In genomic region chr7:5052931-5053343, GRCm38 (mm10) we compare ENCODE assay signal across 8 mouse cellular contexts. TPM values are rescaled to one million over a fixed set of nuclear protein-coding genes. Genes with fewer than 3 reads are reported as not detected.
DNase-seq lines count a peak whose midpoint lies in the region; ATAC-seq and TF ChIP-seq lines count a peak whose summit lies in the region.

No protein-coding gene starts in this region.

- peak; percentile 17 for DNase-seq in gastrocnemius, adult 2 months
- no peak for DNase-seq in gastrocnemius, postnatal 4 days (ENCODE audit: low spot score in 2 of 2)
- DNase-seq in CD4-positive helper T cell, adult 2 months (ENCODE audit: low read depth, low spot score) = peak; percentile 35
- DNase-seq in liver, embryonic 14.5 days (ENCODE audit: low read depth in 3 of 3, low spot score in 3 of 3) = no peak
- DNase-seq in urinary bladder, postnatal 10 days (ENCODE audit: low spot score) = no peak
- DNase-seq in right cerebral cortex, adult 2 months (ENCODE audit: low spot score in 2 of 2) = no peak

- H3K27me3 ChIP-seq in forebrain, embryonic 12.5 days = peaks cover 65% of the 10 kb centered on the region
- H3K27me3 ChIP-seq in liver, embryonic 14.5 days (ENCODE audit: control insufficient read depth, insufficient read depth, low read length) = peaks cover 86% of the 10 kb centered on the region

- intact Hi-C loops in gastrocnemius, adult 2 months (cut with DNase I) = no loop called here

- H3K36me3 ChIP-seq in forebrain, embryonic 12.5 days (replicated peaks) = no peaks in the 10 kb centered on the region
- H3K36me3 ChIP-seq in liver, embryonic 14.5 days (replicated peaks; ENCODE audit: control insufficient read depth, insufficient read depth, low read depth) = no peaks in the 10 kb centered on the region

- H3K4me3 ChIP-seq in gastrocnemius, adult 2 months = peak overlapping the region; percentile 95
- peak overlapping the region; percentile 79 for H3K4me3 ChIP-seq in forebrain, embryonic 12.5 days (replicated peaks)
- H3K4me3 ChIP-seq in liver, embryonic 14.5 days (ENCODE audit: insufficient read depth in 1 of 2, low read depth in 2 of 2, low read length in 2 of 2) = peak overlapping the region in 1 of 2 experiments; percentile 31; a peak in 2 of 4 replicates

- H3K27ac ChIP-seq in gastrocnemius, adult 2 months = no peak overlapping the region
- H3K27ac ChIP-seq in forebrain, embryonic 12.5 days = no peak overlapping the region
- no peak overlapping the region for H3K27ac ChIP-seq in liver, embryonic 14.5 days

- H3K4me1 ChIP-seq in forebrain, embryonic 12.5 days = peaks cover 44% of the 10 kb centered on the region
- peaks cover 0 to 7% of the 10 kb centered on the region in 2 experiments; a peak in 2 of 4 replicates for H3K4me1 ChIP-seq in liver, embryonic 14.5 days (replicated peaks; ENCODE audit: control insufficient read depth in 2 of 2, insufficient read depth in 2 of 2, low read length in 1 of 2)

- peak overlapping the region; percentile 56 for H3K9ac ChIP-seq in forebrain, embryonic 12.5 days
- no peak overlapping the region for H3K9ac ChIP-seq in liver, embryonic 14.5 days (replicated peaks)

- H3K9me3 ChIP-seq in forebrain, embryonic 12.5 days = no peaks in the 10 kb centered on the region
- H3K9me3 ChIP-seq in liver, embryonic 14.5 days (ENCODE audit: control insufficient read depth, low read length) = no peaks in the 10 kb centered on the region

- peak overlapping the region; percentile 82 for H3K4me2 ChIP-seq in forebrain, embryonic 12.5 days
- H3K4me2 ChIP-seq in liver, embryonic 14.5 days (ENCODE audit: low read depth) = peak overlapping the region; percentile 38

- TF ChIP-seq EP300 in liver, embryonic 14.5 days (IDR thresholded peaks at IDR 0.05; ENCODE audit: low read depth) = no peak

- no peak for TF ChIP-seq CTCF in gastrocnemius, adult 2 months (IDR thresholded peaks at IDR 0.05)
- no peak for TF ChIP-seq CTCF in liver, embryonic 14.5 days (IDR thresholded peaks at IDR 0.05; ENCODE audit: low read depth)

- ATAC-seq in forebrain, embryonic 12.5 days (ENCODE audit: low FRiP score) = no peak
- ATAC-seq in liver, embryonic 14.5 days (ENCODE audit: insufficient read depth) = no peak
- ATAC-seq in granulocyte monocyte progenitor cell, adult 5-6 weeks (replicated peaks; ENCODE audit: poor library complexity, severe bottlenecking) = no peak; the same call in 1 of the 2 replicates

- 2% methylated on average over 45 of the region's 45 CpGs for WGBS in forebrain, embryonic 12.5 days
- WGBS in liver, embryonic 14.5 days (ENCODE audit: insufficient replicate concordance) = 7% methylated on average over 45 of the region's 45 CpGs

RNA-seq across cellular contexts. Expression of gene Zfp580, which starts 1.6 kb away (rescaled TPM):
- 1 to 10 TPM; 3.0 to 4.1 TPM for total RNA-seq in gastrocnemius, adult 2 months (2021)
- 10 to 100 TPM; 10.1 to 11.6 TPM for total RNA-seq in gastrocnemius, postnatal 4 days (2021)
- polyA plus RNA-seq in forebrain, embryonic 12.5 days (2016; fragmentation: Nextera tagmentation; extraction: Ambion mirVana) = 44.9 and 46.3 TPM in 2 replicates
- polyA plus RNA-seq in liver, embryonic 14.5 days (2012; rRNA removed) = 1.4 and 1.7 TPM in 2 replicates
- 1.6 and 1.8 TPM in 2 replicates for polyA plus RNA-seq in liver, embryonic 14.5 days (2014; fragmentation: Nextera tagmentation; extraction: Ambion mirVana)
- total RNA-seq in granulocyte monocyte progenitor cell, adult 5-6 weeks (2014; fragmentation: Nextera tagmentation) = 1.3 and 7.3 TPM in 2 replicates
- total RNA-seq in granulocyte monocyte progenitor cell, adult 5-6 weeks (2017) = 1.2 and 1.3 TPM in 2 replicates

RNA-seq across cellular contexts. Expression of gene U2af2, which starts 9.0 kb away (rescaled TPM):
- total RNA-seq in gastrocnemius, adult 2 months (2021) = 10 to 100 TPM; 50.0 to 51.0 TPM
- total RNA-seq in gastrocnemius, postnatal 4 days (2021) = 100 to 1,000 TPM; 117 to 127 TPM
- polyA plus RNA-seq in forebrain, embryonic 12.5 days (2016; fragmentation: Nextera tagmentation; extraction: Ambion mirVana) = 165 and 166 TPM in 2 replicates
- polyA plus RNA-seq in liver, embryonic 14.5 days (2012; rRNA removed) = 110 and 132 TPM in 2 replicates
- 52.2 and 60.2 TPM in 2 replicates for polyA plus RNA-seq in liver, embryonic 14.5 days (2014; fragmentation: Nextera tagmentation; extraction: Ambion mirVana)
- 204 and 227 TPM in 2 replicates for total RNA-seq in granulocyte monocyte progenitor cell, adult 5-6 weeks (2014; fragmentation: Nextera tagmentation)
- 253 and 265 TPM in 2 replicates for total RNA-seq in granulocyte monocyte progenitor cell, adult 5-6 weeks (2017)

RNA-seq across cellular contexts. Expression of gene Zfp784, which starts 14.7 kb away (rescaled TPM):
- total RNA-seq in gastrocnemius, adult 2 months (2021) = 1 to 10 TPM; 2.8 to 3.9 TPM
- total RNA-seq in gastrocnemius, postnatal 4 days (2021) = 1 to 10 TPM; 5.8 to 6.6 TPM
- polyA plus RNA-seq in forebrain, embryonic 12.5 days (2016; fragmentation: Nextera tagmentation; extraction: Ambion mirVana) = 4.0 and 4.5 TPM in 2 replicates
- 0.90 and 0.96 TPM in 2 replicates for polyA plus RNA-seq in liver, embryonic 14.5 days (2012; rRNA removed)
- 0.86 and 1.0 TPM in 2 replicates for polyA plus RNA-seq in liver, embryonic 14.5 days (2014; fragmentation: Nextera tagmentation; extraction: Ambion mirVana)
- total RNA-seq in granulocyte monocyte progenitor cell, adult 5-6 weeks (2014; fragmentation: Nextera tagmentation) = 0.28 and 0.54 TPM in 2 replicates
- 0.98 and 1.1 TPM in 2 replicates for total RNA-seq in granulocyte monocyte progenitor cell, adult 5-6 weeks (2017)

RNA-seq across cellular contexts. Expression of gene 4632433K11Rik, which starts 19.0 kb away (rescaled TPM):
- total RNA-seq in gastrocnemius, adult 2 months (2021) = not detected
- not detected for total RNA-seq in gastrocnemius, postnatal 4 days (2021)
- polyA plus RNA-seq in forebrain, embryonic 12.5 days (2016; fragmentation: Nextera tagmentation; extraction: Ambion mirVana) = not detected in 2 replicates
- not detected in 2 replicates for polyA plus RNA-seq in liver, embryonic 14.5 days (2012; rRNA removed)
- polyA plus RNA-seq in liver, embryonic 14.5 days (2014; fragmentation: Nextera tagmentation; extraction: Ambion mirVana) = not detected in 2 replicates
- total RNA-seq in granulocyte monocyte progenitor cell, adult 5-6 weeks (2014; fragmentation: Nextera tagmentation) = not detected in 2 replicates
- 0.57 and 1.2 TPM in 2 replicates for total RNA-seq in granulocyte monocyte progenitor cell, adult 5-6 weeks (2017)

RNA-seq across cellular contexts. Expression of gene Epn1, which starts 27.1 kb away (rescaled TPM):
- total RNA-seq in gastrocnemius, adult 2 months (2021) = 100 to 1,000 TPM; 165 to 171 TPM
- total RNA-seq in gastrocnemius, postnatal 4 days (2021) = 100 to 1,000 TPM; 112 to 117 TPM
- polyA plus RNA-seq in forebrain, embryonic 12.5 days (2016; fragmentation: Nextera tagmentation; extraction: Ambion mirVana) = 62.9 and 66.4 TPM in 2 replicates
- 54.4 and 57.5 TPM in 2 replicates for polyA plus RNA-seq in liver, embryonic 14.5 days (2012; rRNA removed)
- polyA plus RNA-seq in liver, embryonic 14.5 days (2014; fragmentation: Nextera tagmentation; extraction: Ambion mirVana) = 45.4 and 56.7 TPM in 2 replicates
- 56.6 and 57.4 TPM in 2 replicates for total RNA-seq in granulocyte monocyte progenitor cell, adult 5-6 weeks (2014; fragmentation: Nextera tagmentation)
- 34.4 and 62.6 TPM in 2 replicates for total RNA-seq in granulocyte monocyte progenitor cell, adult 5-6 weeks (2017)

Comparison
In these comparisons a context has a peak if more than half of its experiments do, and no peak if none do; other contexts are left out.
1. DNase-seq: peak in gastrocnemius, adult 2 months (single experiment) and CD4-positive helper T cell, adult 2 months (single experiment); none in gastrocnemius, postnatal 4 days (0 of 2), liver, embryonic 14.5 days (0 of 3), urinary bladder, postnatal 10 days (single experiment) and right cerebral cortex, adult 2 months (0 of 2).